Mouse (Mus musculus): Measurements from ENCODE around the gene Mamdc4.
A peak's percentile ranks its signal among the peaks of the same experiment; 100 is the strongest.

The Mamdc4 gene

GRCm38 (mm10) chr2:25582466-25583119 lies 7.9 kb upstream of the Mamdc4 start:
- DNase-seq, result peak; percentile 50 to 61

GRCm38 (mm10) chr2:25581901-25582301 lies 7.3 kb upstream of the Mamdc4 start:
- DNase-seq, result peak; percentile 88 to 91

- DNase-seq, result peak; percentile 79 to 87
Measured at GRCm38 (mm10) chr2:25581294-25581864, 6.7 kb upstream of the Mamdc4 start, which contains the start of gene Ajm1. Ajm1 (minus strand) TSS chr2:25581757.

- DNase-seq, result peak; percentile 53 to 57
Measured at GRCm38 (mm10) chr2:25580621-25581101, 6.0 kb upstream of the Mamdc4 start.

- DNase-seq, result peak; percentile 86 to 87
Measured at GRCm38 (mm10) chr2:25579737-25580460, 5.3 kb upstream of the Mamdc4 start.

GRCm38 (mm10) chr2:25578796-25579736 lies 4.4 kb upstream of the Mamdc4 start:
- DNase-seq, result peak in 1 of 2 experiments; percentile 49

GRCm38 (mm10) chr2:25577951-25578795 lies 3.5 kb upstream of the Mamdc4 start:
- peak; percentile 24 to 64 for DNase-seq

GRCm38 (mm10) chr2:25576965-25577891 lies 2.6 kb upstream of the Mamdc4 start:
- DNase-seq, result peak; percentile 33 to 64

GRCm38 (mm10) chr2:25576028-25576850 lies 1.6 kb upstream of the Mamdc4 start:
- peak; percentile 25 to 45 for DNase-seq

GRCm38 (mm10) chr2:25575432-25576027 lies 885 bp upstream of the Mamdc4 start:
- peak; percentile 64 to 72 for DNase-seq

- DNase-seq, result peak in 1 of 2 experiments; percentile 50
Measured at GRCm38 (mm10) chr2:25574136-25574535, 509 bp downstream of the Mamdc4 start.

GRCm38 (mm10) chr2:25573068-25573467 lies 1.6 kb downstream of the Mamdc4 start:
- no peak for DNase-seq

- DNase-seq, result no peak
Measured at GRCm38 (mm10) chr2:25571221-25571620, 3.4 kb downstream of the Mamdc4 start.

GRCm38 (mm10) chr2:25569323-25569722 lies 5.3 kb downstream of the Mamdc4 start:
- no peak for DNase-seq

GRCm38 (mm10) chr2:25568473-25569019 lies 6.1 kb downstream of the Mamdc4 start:
- no peak for DNase-seq

GRCm38 (mm10) chr2:25566558-25566957 lies 8.1 kb downstream of the Mamdc4 start:
- peak in 1 of 2 experiments; percentile 18 for DNase-seq

GRCm38 (mm10) chr2:25565741-25566140 lies 8.9 kb downstream of the Mamdc4 start:
- DNase-seq, result peak in 1 of 2 experiments; percentile 17

- DNase-seq, result peak; percentile 82 to 84
Measured at GRCm38 (mm10) chr2:25561946-25562345, 12.7 kb downstream of the Mamdc4 start.

GRCm38 (mm10) chr2:25560551-25560950 lies 14.1 kb downstream of the Mamdc4 start:
- DNase-seq, result peak in 1 of 2 experiments; percentile 28

Measured in cerebellum, adult 18-20 months (tissue).